Mouse (Mus musculus) midbrain, postnatal 0 days (tissue): ENCODE results near the gene Col27a1. TPM values are rescaled to one million over a fixed set of nuclear protein-coding genes. Genes with fewer than 3 reads are reported as not detected.

ENCODE experiments used
- ATAC-seq: fragments of 200-750 bp; cut with Nextera tagmentation; 2 replicates; pipeline ENCODE4 v1.8.0; 2017; ENCODE audit warnings: moderate number of reproducible peaks, mild to moderate bottlenecking, moderate TSS enrichment, moderate library complexity; ENCODE audit not compliant: low FRiP score
- DNase-seq: peaks from one replicate; pipeline ENCODE4 v3.0.0-alpha.2; 2015; ENCODE audit warnings: low spot score
- H3K27ac ChIP-seq: fragments of 300-500 bp; sonication (generic); 2 replicates; pipeline ENCODE4 v1.5.1; 2014; ENCODE audit warnings: low read depth, mild to moderate bottlenecking, low read length, mixed read lengths
- H3K27me3 ChIP-seq: fragments of 300-500 bp; sonication (generic); 2 replicates; pipeline ENCODE4 v1.6.1; 2014; ENCODE audit warnings: low read length, control low read depth, mixed read lengths; ENCODE audit not compliant: insufficient read depth
- H3K36me3 ChIP-seq: fragments of 300-500 bp; sonication (generic); 2 replicates; pipeline ENCODE4 v1.6.1; 2014; ENCODE audit warnings: low read length, control low read depth, mixed read lengths; ENCODE audit not compliant: insufficient read depth
- H3K4me1 ChIP-seq: fragments of 300-500 bp; sonication (generic); 2 replicates; pipeline ENCODE4 v1.6.1; 2014; ENCODE audit warnings: mild to moderate bottlenecking, control low read depth, antibody characterized with exemption, low read length, mixed read lengths; ENCODE audit not compliant: insufficient read depth
- H3K4me2 ChIP-seq: fragments of 300-500 bp; sonication (generic); 2 replicates; pipeline ENCODE4 v1.6.1; 2014; ENCODE audit warnings: low read depth, mild to moderate bottlenecking, low read length, mixed read lengths; ENCODE audit not compliant: poor library complexity, severe bottlenecking
- H3K4me3 ChIP-seq: fragments of 300-500 bp; sonication (generic); 2 replicates; pipeline ENCODE4 v1.5.1; 2014; ENCODE audit warnings: low read depth, mild to moderate bottlenecking, low read length, moderate library complexity
- H3K9ac ChIP-seq: fragments of 300-500 bp; sonication (generic); replicated peaks from 2 replicates; pipeline ENCODE4 v1.6.1; 2014; ENCODE audit warnings: mild to moderate bottlenecking, low read length, moderate library complexity, mixed read lengths; ENCODE audit not compliant: poor library complexity, severe bottlenecking
- H3K9me3 ChIP-seq: fragments of 300-500 bp; sonication (generic); 2 replicates; pipeline ENCODE4 v1.6.1; 2016; ENCODE audit warnings: low read length, control low read depth
- CTCF ChIP-seq: IDR thresholded peaks from 2 replicates; pipeline ENCODE4 v1.5.1; 2016; ENCODE audit warnings: antibody characterized with exemption, mild to moderate bottlenecking
- WGBS: fragments of 180-500 bp; shearing (Covaris S2); extraction: QIAGEN DNeasy Blood & Tissue Kit; methylation state at CpG from one replicate; pipeline ENCODE4 v1.1.7; 2014; 5-methylcytosine and 5-hydroxymethylcytosine counted together
- polyA plus RNA-seq: library from polyadenylated mRNA; unstranded; fragments of >200 nt; fragmentation: Nextera tagmentation; extraction: Ambion mirVana; gene quantifications from 2 replicates; pipeline ENCODE4 v1.2.1, GENCODE M21; 2015
- total RNA-seq: library from RNA; depleted of rRNA; stranded (reverse); fragments of >200 nt; gene quantifications from 2 replicates; pipeline ENCODE4 v1.2.3, GENCODE M21; 2014

The Col27a1 gene
- total and polyA plus RNA-seq, 2 experiments from 2014 or later = 0.88 to 4.8 TPM

DNA sequence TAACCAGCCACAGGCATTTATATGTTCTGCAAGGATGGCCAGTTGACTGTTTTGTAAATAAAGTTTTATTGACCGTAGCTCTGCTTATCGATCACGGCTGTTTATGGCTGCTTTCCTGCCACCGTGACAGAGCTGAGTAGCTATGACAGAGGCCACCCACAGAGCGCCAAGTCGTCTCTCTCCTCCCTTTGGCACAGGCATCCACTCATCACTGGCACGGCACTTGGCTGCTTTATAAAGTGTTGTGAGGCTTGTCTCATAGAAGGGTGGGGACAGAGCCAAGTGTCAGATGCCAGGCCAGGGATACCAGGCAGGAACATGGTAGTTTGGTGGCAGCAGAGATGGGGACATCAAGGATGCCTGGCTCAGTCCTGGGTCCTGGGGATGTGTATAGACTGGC is 43.5 kb downstream of the Col27a1 start:
- H3K9ac ChIP-seq = no peak overlapping the region
- no peak overlapping the region for H3K4me2 ChIP-seq
- H3K4me1 ChIP-seq = no peaks in the 10 kb centered on the region
- no peak overlapping the region for H3K27ac ChIP-seq
- no peaks in the 10 kb centered on the region for H3K36me3 ChIP-seq
- ATAC-seq = no peak
- no peaks in the 10 kb centered on the region for H3K27me3 ChIP-seq
- peak; percentile 69 for DNase-seq
- 68% methylated on average over 7 of the region's 7 CpGs for WGBS
- H3K4me3 ChIP-seq = no peak overlapping the region
- TF ChIP-seq CTCF = no peak
- no peaks in the 10 kb centered on the region for H3K9me3 ChIP-seq

GRCm38 (mm10) chr4:63258096-63258495 is 44.3 kb downstream of the Col27a1 start:
- 89% methylated on average over 14 of the region's 14 CpGs for WGBS
- H3K4me1 ChIP-seq = no peaks in the 10 kb centered on the region
- TF ChIP-seq CTCF = no peak
- H3K9me3 ChIP-seq = no peaks in the 10 kb centered on the region
- H3K27me3 ChIP-seq = no peaks in the 10 kb centered on the region
- H3K9ac ChIP-seq = no peak overlapping the region
- H3K27ac ChIP-seq = no peak overlapping the region
- no peaks in the 10 kb centered on the region for H3K36me3 ChIP-seq
- H3K4me3 ChIP-seq = no peak overlapping the region
- DNase-seq (no peak), ATAC-seq (no peak)
- no peak overlapping the region for H3K4me2 ChIP-seq

DNA sequence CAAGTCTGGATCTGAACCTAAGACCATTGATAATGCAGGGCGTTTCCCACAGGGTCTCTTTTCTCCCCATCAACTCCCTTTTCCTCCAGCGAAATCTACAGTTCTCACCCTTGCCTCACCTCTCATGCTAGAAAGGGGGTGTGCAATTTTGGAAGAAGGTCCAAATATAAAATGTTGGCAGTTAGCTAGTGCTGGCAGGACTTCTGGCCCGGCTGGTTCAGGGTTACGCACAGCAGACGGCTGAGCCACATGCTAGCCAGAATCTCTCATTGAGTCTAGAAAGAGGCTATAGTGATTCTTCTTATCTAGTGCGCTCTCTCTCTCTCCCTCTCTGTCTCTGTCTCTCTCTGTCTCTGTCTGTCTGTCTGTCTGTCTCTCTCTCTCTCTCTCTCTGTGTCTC is 45.3 kb downstream of the Col27a1 start:
- TF ChIP-seq CTCF = no peak
- Histone ChIP-seq H3K4me3 (no peak overlapping the region), H3K9me3 (no peaks in the 10 kb centered on the region), H3K9ac (no peak overlapping the region), H3K4me2 (no peak overlapping the region), H3K36me3 (no peaks in the 10 kb centered on the region), H3K27me3 (no peaks in the 10 kb centered on the region), H3K27ac (no peak overlapping the region), H3K4me1 (no peaks in the 10 kb centered on the region)
- ATAC-seq (no peak), DNase-seq (no peak)
- 89% methylated on average over 6 of the region's 6 CpGs for WGBS

DNA sequence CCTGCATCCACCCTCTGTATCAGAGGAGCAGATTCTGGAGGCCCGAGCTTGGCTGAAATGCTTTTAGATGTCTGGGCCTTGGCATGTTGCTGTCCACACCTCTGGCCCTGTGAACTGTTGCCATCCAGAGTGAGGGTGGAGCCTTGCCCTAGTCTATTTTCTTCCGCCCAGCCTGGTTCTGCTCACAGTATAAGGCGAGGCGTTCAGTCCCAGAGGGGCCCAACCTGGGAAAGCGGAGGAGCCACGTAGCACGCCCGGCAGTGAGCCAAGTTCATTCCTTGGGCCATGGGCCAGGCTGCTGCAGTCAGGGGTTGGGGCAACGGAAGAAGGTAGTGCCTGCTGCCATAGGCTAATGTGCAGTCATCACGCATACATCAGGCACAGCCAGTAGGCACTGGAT is 46.7 kb downstream of the Col27a1 start:
- Histone ChIP-seq H3K9ac (no peak overlapping the region), H3K27me3 (no peaks in the 10 kb centered on the region), H3K4me2 (no peak overlapping the region), H3K9me3 (no peaks in the 10 kb centered on the region), H3K4me1 (no peaks in the 10 kb centered on the region), H3K27ac (no peak overlapping the region), H3K36me3 (no peaks in the 10 kb centered on the region), H3K4me3 (no peak overlapping the region)
- no peak for TF ChIP-seq CTCF
- WGBS = 83% methylated on average over 10 of the region's 10 CpGs
- DNase-seq (no peak), ATAC-seq (no peak)

DNA sequence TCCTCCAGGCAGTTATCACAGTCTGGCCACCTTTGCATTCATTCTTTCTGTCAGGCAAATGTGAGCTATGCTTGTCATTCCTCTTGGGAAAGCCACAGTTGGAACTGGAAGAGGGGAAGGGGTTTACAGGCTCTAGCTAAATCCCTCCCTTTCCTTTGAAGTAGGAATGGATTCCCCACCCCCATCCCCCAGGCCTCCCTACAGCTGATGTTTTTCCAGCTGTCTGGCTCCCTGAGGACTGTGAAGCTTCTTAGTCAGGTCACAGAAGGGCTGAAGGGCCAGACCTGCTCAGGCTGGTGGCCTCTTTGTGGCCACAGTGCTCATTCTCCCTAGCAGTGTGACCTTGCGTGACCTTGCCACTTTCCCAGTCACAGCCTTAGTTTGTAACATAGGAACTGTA is 49.1 kb downstream of the Col27a1 start:
- H3K4me2 ChIP-seq = no peak overlapping the region
- TF ChIP-seq CTCF = no peak
- H3K9me3 ChIP-seq = no peaks in the 10 kb centered on the region
- H3K4me3 ChIP-seq = no peak overlapping the region
- no peak overlapping the region for H3K9ac ChIP-seq
- no peak for DNase-seq
- no peak overlapping the region for H3K27ac ChIP-seq
- no peaks in the 10 kb centered on the region for H3K27me3 ChIP-seq
- ATAC-seq = peak; percentile 38; the same call in 1 of the 2 replicates
- 78% methylated on average over 1 of the region's 1 CpGs for WGBS
- no peaks in the 10 kb centered on the region for H3K36me3 ChIP-seq
- H3K4me1 ChIP-seq = no peaks in the 10 kb centered on the region

GRCm38 (mm10) chr4:63266276-63266675 is 52.5 kb downstream of the Col27a1 start:
- Histone ChIP-seq H3K4me1 (no peaks in the 10 kb centered on the region), H3K27ac (no peak overlapping the region), H3K9me3 (no peaks in the 10 kb centered on the region), H3K9ac (no peak overlapping the region), H3K4me3 (no peak overlapping the region), H3K4me2 (no peak overlapping the region), H3K36me3 (no peaks in the 10 kb centered on the region), H3K27me3 (no peaks in the 10 kb centered on the region)
- ATAC-seq = no peak
- DNase-seq = no peak
- no peak for TF ChIP-seq CTCF
- 84% methylated on average over 6 of the region's 6 CpGs for WGBS
